Mouse (Mus musculus) CH12.LX (cell line): ENCODE data around the gene Npas3. TPM values are rescaled to one million over a fixed set of nuclear protein-coding genes. Genes with fewer than 3 reads are reported as not detected.

Experiments used
- DNase-seq: peaks from one replicate; pipeline ENCODE4 v3.0.0-alpha.2; 2013; ENCODE audit errors: extremely low read depth
- H3K27ac ChIP-seq: 2 replicates; pipeline ENCODE4 v1.5.1; 2012; ENCODE audit warnings: low read depth, mild to moderate bottlenecking, control low read depth, moderate library complexity; ENCODE audit not compliant: insufficient read depth
- H3K27me3 ChIP-seq: replicated peaks from 2 replicates; pipeline ENCODE3; 2012; ENCODE audit warnings: inconsistent platforms
- H3K36me3 ChIP-seq, 2 experiments: replicated peaks in 1 of 2; 2 replicates each; pipeline versions ENCODE3 to v1.6.1; 2012; ENCODE audit warnings: inconsistent platforms in 1 of 2, low read length in 1 of 2, mild to moderate bottlenecking in 1 of 2, mixed read lengths in 1 of 2, moderate library complexity in 1 of 2; ENCODE audit not compliant: control insufficient read depth in 1 of 2, insufficient read depth in 1 of 2
- H3K4me1 ChIP-seq, 2 experiments: 2 replicates each; pipeline ENCODE4 v1.6.1; 2012; ENCODE audit warnings: inconsistent platforms in 1 of 2, moderate library complexity in 1 of 2; ENCODE audit not compliant: insufficient read depth in 2 of 2, control insufficient read depth in 1 of 2
- H3K4me2 ChIP-seq: 2 replicates; pipeline ENCODE4 v1.6.1; 2012; ENCODE audit warnings: low read depth, mild to moderate bottlenecking, control low read depth; ENCODE audit not compliant: poor library complexity, insufficient read depth, severe bottlenecking
- H3K4me3 ChIP-seq, 3 experiments: fragments of 150-350 bp in 1 of 3; sonication (generic) in 1 of 3; replicated peaks in 1 of 3; 2 replicates each; pipeline versions ENCODE3 to v1.5.1; 2011 to 2012; ENCODE audit warnings: low read depth in 2 of 3, low read length in 2 of 3, mild to moderate bottlenecking in 2 of 3, moderate library complexity in 2 of 3, control low read depth in 1 of 3, improper control_type of control experiment in 1 of 3, inconsistent platforms in 1 of 3, mixed read lengths in 1 of 3; ENCODE audit not compliant: poor library complexity in 1 of 3
- H3K79me2 ChIP-seq: replicated peaks from 2 replicates; pipeline ENCODE4 v1.6.1; 2012; ENCODE audit warnings: mild to moderate bottlenecking, moderate library complexity; ENCODE audit not compliant: control insufficient read depth, poor library complexity, insufficient read depth, severe bottlenecking; ENCODE audit errors: extremely low read depth
- H3K9ac ChIP-seq: 2 replicates; pipeline ENCODE4 v1.6.1; 2012; ENCODE audit warnings: low read depth, mild to moderate bottlenecking, control low read depth, moderate library complexity; ENCODE audit not compliant: insufficient read depth
- H3K9me3 ChIP-seq: replicated peaks from 2 replicates; pipeline ENCODE3; 2012; ENCODE audit warnings: low read length, inconsistent platforms, mixed read lengths
- CTCF ChIP-seq, 2 experiments: IDR thresholded peaks in 1 of 2; conservative IDR thresholded peaks in 1 of 2; 2 replicates each; pipeline ENCODE4 v1.5.1; 2011 to 2012; ENCODE audit warnings: low read depth in 2 of 2, low read length in 2 of 2, improper control_type of control experiment in 1 of 2, inconsistent platforms in 1 of 2, mild to moderate bottlenecking in 1 of 2, moderate library complexity in 1 of 2
- ELF1 ChIP-seq: IDR thresholded peaks from 2 replicates; pipeline ENCODE4 v1.6.1; 2014; ENCODE audit warnings: low read depth, mild to moderate bottlenecking, inconsistent platforms, low read length, improper control_type of control experiment
- EP300 ChIP-seq: IDR thresholded peaks from 2 replicates; pipeline ENCODE4 v1.6.1; 2011; ENCODE audit warnings: low read length, improper control_type of control experiment
- HCFC1 ChIP-seq: IDR thresholded peaks from 2 replicates; pipeline ENCODE4 v1.6.1; 2012; ENCODE audit warnings: low read depth, mild to moderate bottlenecking, inconsistent platforms, low read length, improper control_type of control experiment
- IRF4 ChIP-seq: IDR thresholded peaks from 2 replicates; pipeline ENCODE4 v1.6.1; 2014; ENCODE audit warnings: low read depth, mild to moderate bottlenecking, inconsistent platforms, low read length, improper control_type of control experiment
- JUND ChIP-seq: conservative IDR thresholded peaks from 2 replicates; pipeline ENCODE4 v1.6.1; 2011; ENCODE audit warnings: low read depth, low read length, improper control_type of control experiment
- MAX ChIP-seq: IDR thresholded peaks from 2 replicates; pipeline ENCODE4 v1.6.1; 2011; ENCODE audit warnings: low read length, improper control_type of control experiment
- MXI1 ChIP-seq: IDR thresholded peaks from 2 replicates; pipeline ENCODE4 v1.6.1; 2011; ENCODE audit warnings: mild to moderate bottlenecking, low read depth, low read length, improper control_type of control experiment
- MYC ChIP-seq: IDR thresholded peaks from 2 replicates; pipeline ENCODE4 v1.6.1; 2011; ENCODE audit warnings: low read depth, mild to moderate bottlenecking, improper control_type of control experiment, low read length
- NRF1 ChIP-seq: IDR thresholded peaks from 2 replicates; pipeline ENCODE4 v1.6.1; 2014; ENCODE audit warnings: low read depth, mild to moderate bottlenecking, inconsistent platforms, low read length, improper control_type of control experiment, moderate library complexity
- RAD21 ChIP-seq: IDR thresholded peaks from 2 replicates; pipeline ENCODE4 v1.6.1; 2011; ENCODE audit warnings: low read depth, mild to moderate bottlenecking, low read length, improper control_type of control experiment, moderate library complexity
- SMC3 ChIP-seq: IDR thresholded peaks from 2 replicates; pipeline ENCODE4 v1.6.1; 2011; ENCODE audit warnings: low read depth, low read length, improper control_type of control experiment
- TCF12 ChIP-seq: IDR thresholded peaks from 2 replicates; pipeline ENCODE4 v1.6.1; 2014; ENCODE audit warnings: low read depth, mild to moderate bottlenecking, inconsistent platforms, low read length, improper control_type of control experiment
- UBTF ChIP-seq: IDR thresholded peaks from 2 replicates; pipeline ENCODE4 v1.6.1; 2012; ENCODE audit warnings: low read depth, mild to moderate bottlenecking, inconsistent platforms, low read length, improper control_type of control experiment, moderate library complexity
- USF1 ChIP-seq: IDR thresholded peaks from 2 replicates; pipeline ENCODE4 v1.6.1; 2014; ENCODE audit warnings: low read depth, mild to moderate bottlenecking, inconsistent platforms, low read length, improper control_type of control experiment
- USF2 ChIP-seq: conservative IDR thresholded peaks from 2 replicates; pipeline ENCODE4 v1.6.1; 2011; ENCODE audit warnings: low read depth, low read length, improper control_type of control experiment
- ZKSCAN1 ChIP-seq: IDR thresholded peaks from 2 replicates; pipeline ENCODE4 v1.6.1; 2012; ENCODE audit warnings: low read depth, inconsistent platforms, low read length, improper control_type of control experiment, borderline replicate concordance
- ZMIZ1 ChIP-seq: IDR thresholded peaks from 2 replicates; pipeline ENCODE4 v1.6.1; 2012; ENCODE audit warnings: low read depth, mild to moderate bottlenecking, inconsistent platforms, low read length, improper control_type of control experiment
- dilution Hi-C: fragments of 300-500 bp; cut with MboI; formaldehyde crosslinking; loops from 2 replicates; pipeline ENCODE4 v1.14.3; 2020; ENCODE audit warnings: low sequenced_read_pairs; ENCODE audit not compliant: extremely low pct_unique_long_range_greater_than_20kb, extremely low pct_ligation_motif_present
- in situ Hi-C: fragments of 300-500 bp; cut with MboI; formaldehyde crosslinking; loops from 3 replicates; pipeline ENCODE4 v1.14.3; 2019; ENCODE audit warnings: low sequenced_read_pairs, low pct_ligation_motif_present, low pct_unique_long_range_greater_than_20kb, mixed read lengths
- polyA plus RNA-seq: library from polyadenylated mRNA; unstranded; fragments of >175 nt; gene quantifications from 2 replicates; pipeline ENCODE4 v1.2.1, GENCODE M21; 2012; ENCODE audit warnings: low read depth; ENCODE audit not compliant: insufficient read length
- total RNA-seq, 2 experiments: library from RNA; depleted of rRNA; stranded (reverse); fragments of 300-350 nt in 1 of 2; fragments of >200 nt in 1 of 2; gene quantifications; 2 replicates each; pipeline ENCODE4 v1.2.3; 2012 to 2014

Npas3 gene
- total and polyA plus RNA-seq, 3 experiments, result 0.13 TPM; not detected in 1

- no peaks in the 10 kb centered on the region for H3K9me3 ChIP-seq
- in situ Hi-C loops, result no loop called here
- no peak overlapping the region for H3K27ac ChIP-seq
- no peaks in the 10 kb centered on the region for H3K79me2 ChIP-seq
- 0 out of 2 replicates have a peak, but pooled peaks have one; percentile 25 for TF ChIP-seq MAX
- TF ChIP-seq JUND, result no peak
- no peak overlapping the region for H3K9ac ChIP-seq
- H3K4me1 ChIP-seq, result peaks cover 0 to 9% of the 10 kb centered on the region in 2 experiments; a peak in 2 of 4 replicates
- peak; percentile 4 for DNase-seq
- H3K36me3 ChIP-seq, result no peaks in the 10 kb centered on the region
- H3K27me3 ChIP-seq, result no peaks in the 10 kb centered on the region
- dilution Hi-C loops, result no loop called here
- no peak overlapping the region for H3K4me3 ChIP-seq
- H3K4me2 ChIP-seq, result peak overlapping the region; percentile 34
Measured at GRCm38 (mm10) chr12:53999647-54000637, 751.5 kb downstream of the Npas3 start.

- in situ Hi-C loops, result no loop called here
Measured at GRCm38 (mm10) chr12:54002496-54002895, 754.0 kb downstream of the Npas3 start.

GRCm38 (mm10) chr12:54004606-54005005, 756.1 kb downstream of the Npas3 start:
- H3K27ac ChIP-seq, result no peak overlapping the region
- DNase-seq, result no peak
- H3K4me1 ChIP-seq, result peaks cover 0 to 9% of the 10 kb centered on the region in 2 experiments; a peak in 2 of 4 replicates
- H3K9me3 ChIP-seq, result no peaks in the 10 kb centered on the region
- no peak overlapping the region for H3K9ac ChIP-seq
- H3K79me2 ChIP-seq, result no peaks in the 10 kb centered on the region
- H3K27me3 ChIP-seq, result no peaks in the 10 kb centered on the region
- no peak overlapping the region for H3K4me3 ChIP-seq
- dilution Hi-C loops (no loop called here), in situ Hi-C loops (no loop called here)
- TF ChIP-seq TCF12 (no peak), JUND (no peak), ZKSCAN1 (no peak), MYC (no peak), CTCF (conservative IDR thresholded peaks at IDR 0.05 in 1 of 2, IDR thresholded peaks at IDR 0.05 in 1 of 2; ENCODE audit: low read depth in 2 of 2, low read length in 2 of 2) (no peak), USF1 (no peak), ZMIZ1 (no peak), MXI1 (no peak), NRF1 (no peak), USF2 (no peak), IRF4 (no peak)
- H3K36me3 ChIP-seq, result no peaks in the 10 kb centered on the region
- no peak overlapping the region for H3K4me2 ChIP-seq

More at GRCm38 (mm10) chr12:54002496-54002895, 754.0 kb downstream of the Npas3 start:
- no peak overlapping the region for H3K27ac ChIP-seq
- H3K4me1 ChIP-seq, result peaks cover 0 to 9% of the 10 kb centered on the region in 2 experiments; a peak in 2 of 4 replicates
- TF ChIP-seq EP300 (no peak), CTCF (conservative IDR thresholded peaks at IDR 0.05 in 1 of 2, IDR thresholded peaks at IDR 0.05 in 1 of 2; ENCODE audit: low read depth in 2 of 2, low read length in 2 of 2) (peak in 1 of 2 experiments; percentile 41; a peak in 2 of 4 replicates), UBTF (no peak), SMC3 (peak; percentile 16), RAD21 (peak; percentile 31), ELF1 (no peak), HCFC1 (no peak)
- no peaks in the 10 kb centered on the region for H3K36me3 ChIP-seq
- H3K4me3 ChIP-seq, result no peak overlapping the region
- peak; percentile 19 for DNase-seq
- H3K79me2 ChIP-seq, result no peaks in the 10 kb centered on the region
- H3K9ac ChIP-seq, result no peak overlapping the region
- H3K27me3 ChIP-seq, result no peaks in the 10 kb centered on the region
- dilution Hi-C loops, result no loop called here
- no peaks in the 10 kb centered on the region for H3K9me3 ChIP-seq
- no peak overlapping the region for H3K4me2 ChIP-seq
